Mouse (Mus musculus): ENCODE measurements at regions not wholly inside any gene's neighbourhood (a gene's known extent, or its start where the extent isn't known, plus 50 kb on each side); places are given as distances from the start of the nearest gene placed in this dataset.

GRCm38 (mm10) chr11:23996250-23996649, 78.6 kb downstream of the A830031A19Rik start:
- DNase-seq (ENCODE audit: low spot score): no peak
- no peak overlapping the region for H3K4me2 ChIP-seq (ENCODE audit: low read depth, low read length)
- WGBS: 60% methylated on average over 9 of the region's 9 CpGs
- no peaks in the 10 kb centered on the region for H3K4me1 ChIP-seq (ENCODE audit: insufficient read depth, low read length)
- no peaks in the 10 kb centered on the region for H3K36me3 ChIP-seq (ENCODE audit: insufficient read depth, low read length)
- TF ChIP-seq CTCF (IDR thresholded peaks at IDR 0.05; ENCODE audit: low read depth): no peak
- no peaks in the 10 kb centered on the region for H3K27me3 ChIP-seq (ENCODE audit: insufficient read depth, low read length)
- H3K4me3 ChIP-seq (ENCODE audit: low read length): no peak overlapping the region
- ATAC-seq: no peak
- no peak overlapping the region for H3K9ac ChIP-seq (replicated peaks; ENCODE audit: low read length)
- no peak overlapping the region for H3K27ac ChIP-seq
- no peaks in the 10 kb centered on the region for H3K9me3 ChIP-seq (ENCODE audit: low read length)

GRCm38 (mm10) chr11:23994160-23994559, 80.7 kb downstream of the A830031A19Rik start:
- ATAC-seq (no peak), DNase-seq (ENCODE audit: low spot score) (no peak)
- no peak for TF ChIP-seq CTCF (IDR thresholded peaks at IDR 0.05; ENCODE audit: low read depth)
- no peaks in the 10 kb centered on the region for H3K36me3 ChIP-seq (ENCODE audit: insufficient read depth, low read length)
- no peak overlapping the region for H3K27ac ChIP-seq
- no peaks in the 10 kb centered on the region for H3K27me3 ChIP-seq (ENCODE audit: insufficient read depth, low read length)
- no peak overlapping the region for H3K4me2 ChIP-seq (ENCODE audit: low read depth, low read length)
- H3K9ac ChIP-seq (replicated peaks; ENCODE audit: low read length): no peak overlapping the region
- no peaks in the 10 kb centered on the region for H3K4me1 ChIP-seq (ENCODE audit: insufficient read depth, low read length)
- H3K9me3 ChIP-seq (ENCODE audit: low read length): no peaks in the 10 kb centered on the region
- no peak overlapping the region for H3K4me3 ChIP-seq (ENCODE audit: low read length)

- DNase-seq (ENCODE audit: low spot score) (no peak), ATAC-seq (no peak)
- H3K4me2 ChIP-seq (ENCODE audit: low read depth, low read length): no peak overlapping the region
- no peaks in the 10 kb centered on the region for H3K9me3 ChIP-seq (ENCODE audit: low read length)
- H3K27ac ChIP-seq: no peak overlapping the region
- H3K4me3 ChIP-seq (ENCODE audit: low read length): no peak overlapping the region
- no peak for TF ChIP-seq CTCF (IDR thresholded peaks at IDR 0.05; ENCODE audit: low read depth)
- WGBS: 75% methylated on average over 7 of the region's 7 CpGs
- no peaks in the 10 kb centered on the region for H3K36me3 ChIP-seq (ENCODE audit: insufficient read depth, low read length)
- H3K9ac ChIP-seq (replicated peaks; ENCODE audit: low read length): no peak overlapping the region
- H3K27me3 ChIP-seq (ENCODE audit: insufficient read depth, low read length): no peaks in the 10 kb centered on the region
- H3K4me1 ChIP-seq (ENCODE audit: insufficient read depth, low read length): no peaks in the 10 kb centered on the region
These were observed 87.1 kb downstream of the A830031A19Rik start for GRCm38 (mm10) chr11:23987532-23988450.

GRCm38 (mm10) chr11:23985231-23985630, 89.6 kb downstream of the A830031A19Rik start:
- Histone ChIP-seq H3K27me3 (ENCODE audit: insufficient read depth, low read length) (no peaks in the 10 kb centered on the region), H3K4me2 (ENCODE audit: low read depth, low read length) (no peak overlapping the region), H3K9me3 (ENCODE audit: low read length) (no peaks in the 10 kb centered on the region), H3K27ac (no peak overlapping the region), H3K9ac (replicated peaks; ENCODE audit: low read length) (no peak overlapping the region), H3K36me3 (ENCODE audit: insufficient read depth, low read length) (no peaks in the 10 kb centered on the region), H3K4me1 (ENCODE audit: insufficient read depth, low read length) (no peaks in the 10 kb centered on the region), H3K4me3 (ENCODE audit: low read length) (no peak overlapping the region)
- no peak for ATAC-seq
- DNase-seq (ENCODE audit: low spot score): no peak
- no peak for TF ChIP-seq CTCF (IDR thresholded peaks at IDR 0.05; ENCODE audit: low read depth)
- 91% methylated on average over 3 of the region's 3 CpGs for WGBS

- no peak overlapping the region for H3K4me3 ChIP-seq (ENCODE audit: low read length)
- DNase-seq (ENCODE audit: low spot score): peak; percentile 89
- no peak overlapping the region for H3K4me2 ChIP-seq (ENCODE audit: low read depth, low read length)
- H3K27ac ChIP-seq: no peak overlapping the region
- no peaks in the 10 kb centered on the region for H3K4me1 ChIP-seq (ENCODE audit: insufficient read depth, low read length)
- no peaks in the 10 kb centered on the region for H3K27me3 ChIP-seq (ENCODE audit: insufficient read depth, low read length)
- no peak overlapping the region for H3K9ac ChIP-seq (replicated peaks; ENCODE audit: low read length)
- no peaks in the 10 kb centered on the region for H3K36me3 ChIP-seq (ENCODE audit: insufficient read depth, low read length)
- ATAC-seq: peak; percentile 84
- H3K9me3 ChIP-seq (ENCODE audit: low read length): no peaks in the 10 kb centered on the region
- TF ChIP-seq CTCF (IDR thresholded peaks at IDR 0.05; ENCODE audit: low read depth): peak; percentile 97
- WGBS: 8% methylated on average over 5 of the region's 5 CpGs
These were observed 84.3 kb upstream of the Papolg start for GRCm38 (mm10) chr11:23979332-23979731.

- Histone ChIP-seq H3K4me1 (ENCODE audit: insufficient read depth, low read length) (no peaks in the 10 kb centered on the region), H3K9ac (replicated peaks; ENCODE audit: low read length) (no peak overlapping the region), H3K36me3 (ENCODE audit: insufficient read depth, low read length) (no peaks in the 10 kb centered on the region), H3K27ac (no peak overlapping the region), H3K27me3 (ENCODE audit: insufficient read depth, low read length) (no peaks in the 10 kb centered on the region), H3K4me2 (ENCODE audit: low read depth, low read length) (no peak overlapping the region), H3K9me3 (ENCODE audit: low read length) (no peaks in the 10 kb centered on the region), H3K4me3 (ENCODE audit: low read length) (no peak overlapping the region)
- WGBS: 62% methylated on average over 5 of the region's 5 CpGs
- no peak for TF ChIP-seq CTCF (IDR thresholded peaks at IDR 0.05; ENCODE audit: low read depth)
- ATAC-seq (no peak), DNase-seq (ENCODE audit: low spot score) (peak; percentile 28)
These were observed 83.2 kb upstream of the Papolg start for GRCm38 (mm10) chr11:23978300-23978699.

GRCm38 (mm10) chr11:23977096-23977495, 82.0 kb upstream of the Papolg start:
- no peak overlapping the region for H3K9ac ChIP-seq (replicated peaks; ENCODE audit: low read length)
- H3K4me2 ChIP-seq (ENCODE audit: low read depth, low read length): no peak overlapping the region
- no peaks in the 10 kb centered on the region for H3K36me3 ChIP-seq (ENCODE audit: insufficient read depth, low read length)
- WGBS: 83% methylated on average over 8 of the region's 8 CpGs
- DNase-seq (ENCODE audit: low spot score) (no peak), ATAC-seq (no peak)
- TF ChIP-seq CTCF (IDR thresholded peaks at IDR 0.05; ENCODE audit: low read depth): no peak
- no peaks in the 10 kb centered on the region for H3K27me3 ChIP-seq (ENCODE audit: insufficient read depth, low read length)
- no peak overlapping the region for H3K4me3 ChIP-seq (ENCODE audit: low read length)
- H3K9me3 ChIP-seq (ENCODE audit: low read length): no peaks in the 10 kb centered on the region
- H3K4me1 ChIP-seq (ENCODE audit: insufficient read depth, low read length): no peaks in the 10 kb centered on the region
- H3K27ac ChIP-seq: no peak overlapping the region

All from hindbrain, postnatal 0 days (tissue).